Mouse (Mus musculus) adrenal gland, postnatal 10 days (tissue): ENCODE data around the gene Car9. TPM values are rescaled to one million over a fixed set of nuclear protein-coding genes. Genes with fewer than 3 reads are reported as not detected.
"Not testable (repeated sequence)": the region's sequence is repeated elsewhere in the genome, so short reads cannot be mapped to it uniquely, and the experiment has no call there.

Source experiments
- DNase-seq: peaks from one replicate; pipeline ENCODE4 v3.0.0; 2021; ENCODE audit warnings: mixed read lengths
- long read RNA-seq, 2 experiments: library from polyadenylated mRNA; stranded (forward); transcript quantifications; one replicate each; pipeline ENCODE4 v2.0.0; 2021
- total RNA-seq, 2 experiments: library from RNA; stranded (reverse); gene quantifications; 2 replicates each; pipeline ENCODE4 v1.2.3; 2021

Car9 gene
- total RNA-seq = under 1 TPM; 0.76 to 0.90 TPM
- long read RNA-seq, experiment 1 = 0 reads
- long read RNA-seq, experiment 2, partial matches to known transcripts = 1 of 1 reads
- long read RNA-seq, experiment 2, other reads (novel, unspliced or antisense) = 0 of 1 reads

GRCm38 (mm10) chr4:43506536-43507185, at the start of gene Car9:
Car9 (plus strand) TSS chr4:43506966.
- peak; percentile 65 for DNase-seq

GRCm38 (mm10) chr4:43457124-43457523, 49.6 kb upstream of the Car9 start:
- DNase-seq = no peak

DNA sequence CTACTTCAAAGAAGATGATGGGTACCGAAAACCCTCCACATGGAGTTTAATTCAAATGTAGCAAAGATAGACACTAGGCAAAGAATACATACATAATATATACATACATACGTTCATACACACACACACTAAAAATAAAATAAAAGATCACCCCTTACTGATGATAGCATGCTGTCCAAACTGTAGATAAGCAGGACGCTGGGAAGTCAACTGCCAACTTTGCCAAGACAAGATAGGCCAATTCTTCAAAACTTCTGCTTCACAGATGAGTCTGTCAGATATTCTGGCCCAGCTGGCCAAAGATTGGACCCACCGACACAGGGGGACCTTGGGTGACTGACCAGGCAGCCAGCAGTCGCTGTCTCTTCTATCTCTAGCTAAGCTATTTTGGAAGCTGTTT, 43.7 kb upstream of the Car9 start:
- no peak for DNase-seq

DNA sequence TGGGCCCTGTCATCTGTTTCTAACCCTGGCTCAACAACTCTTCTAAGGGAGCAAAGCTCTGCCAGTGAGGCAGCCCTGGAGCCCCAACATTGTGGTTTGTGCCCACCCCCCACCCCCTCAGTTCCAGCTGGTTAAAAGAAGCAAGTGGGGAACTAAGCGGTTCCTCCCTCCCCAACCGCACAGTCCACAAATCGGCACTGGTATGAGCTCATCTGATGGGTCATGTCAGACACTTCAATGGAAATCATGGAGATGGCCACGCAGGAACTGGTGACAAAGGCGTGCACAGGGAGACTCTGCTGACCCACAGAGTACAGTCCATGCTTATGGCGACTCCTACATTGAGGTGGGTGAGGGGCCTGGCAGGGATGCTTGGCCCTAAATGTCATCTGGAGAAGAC, 40.8 kb upstream of the Car9 start:
- no peak for DNase-seq

DNA sequence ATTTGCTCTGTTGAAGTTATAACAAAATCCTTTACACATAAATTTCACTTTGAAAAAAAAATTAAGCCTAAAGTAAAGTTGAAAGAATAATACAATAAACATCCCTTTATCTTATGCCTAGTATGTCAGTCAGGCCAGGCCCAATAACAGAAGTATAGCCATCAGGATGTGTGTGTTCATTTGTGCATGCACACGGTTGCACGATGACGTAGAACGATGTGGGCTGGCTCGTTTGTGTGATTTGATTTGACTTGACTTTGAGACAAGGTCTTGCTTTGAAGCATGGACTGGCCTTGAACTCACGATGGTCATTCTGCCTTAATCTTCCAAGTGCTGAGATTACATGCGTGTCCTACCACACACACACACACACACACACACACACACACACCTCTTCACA, 39.9 kb upstream of the Car9 start:
- no peak for DNase-seq

- DNase-seq = no peak
Measured at GRCm38 (mm10) chr4:43470301-43470700, 36.5 kb upstream of the Car9 start.

DNA sequence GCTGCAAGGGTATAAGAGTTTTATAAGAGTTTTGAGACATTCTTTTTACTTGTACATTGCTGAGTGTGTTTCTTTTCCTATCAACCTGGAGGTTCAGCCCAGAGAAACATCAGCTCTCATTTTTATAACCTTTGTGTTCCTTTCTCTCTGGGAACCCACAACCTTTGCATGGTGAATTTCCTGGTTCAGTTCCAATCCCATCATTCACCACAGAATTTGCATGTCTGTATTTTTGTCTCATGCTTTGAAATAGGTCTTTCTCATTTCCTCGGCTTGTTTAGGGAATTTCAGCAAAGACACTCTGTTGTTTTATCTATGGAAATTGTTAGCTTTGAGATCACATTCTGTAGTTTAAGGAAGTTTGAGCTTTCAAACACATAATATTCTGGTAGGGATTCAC, 33.1 kb upstream of the Car9 start:
- DNase-seq = no peak

DNA sequence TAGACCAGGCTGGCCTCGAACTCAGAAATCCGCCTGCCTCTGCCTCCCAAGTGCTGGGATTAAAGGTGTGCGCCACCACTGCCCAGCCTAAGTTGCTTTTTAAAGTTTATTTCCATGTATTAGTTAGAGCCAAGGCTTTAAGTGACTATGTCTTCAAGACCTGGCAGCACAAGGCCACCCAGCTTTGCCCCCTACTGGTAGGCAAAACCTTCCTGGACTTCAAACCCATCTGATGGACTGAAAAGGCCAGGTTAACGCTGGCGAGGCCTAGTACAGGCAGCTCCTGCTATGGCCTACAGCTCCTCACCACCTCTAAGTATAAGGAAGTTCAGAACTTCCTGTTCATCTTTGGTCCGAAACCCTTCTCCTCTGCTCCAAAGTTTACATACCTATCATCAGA, 30.2 kb upstream of the Car9 start:
- no peak for DNase-seq

DNA sequence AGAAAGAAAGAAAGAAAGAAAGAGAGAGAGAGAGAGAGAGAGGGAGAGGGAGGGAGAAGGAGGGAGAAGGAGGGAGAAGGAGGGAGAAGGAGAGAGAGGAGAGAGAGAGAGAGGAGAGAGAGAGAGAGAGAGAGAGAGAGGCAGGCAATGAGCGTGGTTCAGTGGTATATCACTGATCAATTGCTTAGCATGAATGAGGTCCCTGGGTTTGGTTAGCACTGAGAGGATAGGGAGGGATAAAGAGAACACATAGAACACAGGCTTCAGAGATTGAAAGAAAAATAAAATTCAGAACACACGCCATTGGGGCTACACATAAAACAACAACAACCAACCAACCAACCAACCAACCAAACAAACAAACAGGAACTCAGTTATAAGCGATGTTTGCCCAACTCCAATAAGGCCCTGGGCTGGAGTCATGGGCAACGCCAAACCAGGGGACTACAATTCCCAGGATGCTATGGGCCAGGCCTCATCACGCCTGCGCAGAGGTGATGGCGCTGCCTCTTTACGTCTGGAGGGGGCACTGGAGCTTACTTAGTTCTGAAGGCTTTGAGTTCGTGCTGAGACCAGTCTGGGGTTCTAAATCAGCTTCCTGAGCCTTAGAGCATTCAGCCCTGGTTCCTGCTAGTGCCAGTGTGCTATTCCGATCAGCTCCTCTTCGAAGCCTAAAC, 28.8 kb upstream of the Car9 start:
- peak; percentile 91 for DNase-seq

DNA sequence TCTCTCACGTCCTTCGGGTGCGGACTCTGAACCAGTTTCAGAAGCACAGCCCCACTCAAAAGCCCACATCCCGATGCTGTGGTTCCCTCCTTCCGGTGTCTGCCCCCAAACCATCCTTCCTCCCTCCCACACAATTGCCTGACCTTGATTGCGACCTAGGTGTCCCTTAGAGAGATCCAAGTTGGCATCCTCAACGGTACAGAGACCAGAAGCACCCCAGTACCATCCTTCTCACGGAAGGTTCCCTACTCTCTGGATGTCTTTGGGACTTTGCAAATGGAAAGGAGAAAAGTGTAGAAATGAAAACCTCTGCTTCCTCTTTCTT, 28.3 kb upstream of the Car9 start:
- DNase-seq = no peak

DNA sequence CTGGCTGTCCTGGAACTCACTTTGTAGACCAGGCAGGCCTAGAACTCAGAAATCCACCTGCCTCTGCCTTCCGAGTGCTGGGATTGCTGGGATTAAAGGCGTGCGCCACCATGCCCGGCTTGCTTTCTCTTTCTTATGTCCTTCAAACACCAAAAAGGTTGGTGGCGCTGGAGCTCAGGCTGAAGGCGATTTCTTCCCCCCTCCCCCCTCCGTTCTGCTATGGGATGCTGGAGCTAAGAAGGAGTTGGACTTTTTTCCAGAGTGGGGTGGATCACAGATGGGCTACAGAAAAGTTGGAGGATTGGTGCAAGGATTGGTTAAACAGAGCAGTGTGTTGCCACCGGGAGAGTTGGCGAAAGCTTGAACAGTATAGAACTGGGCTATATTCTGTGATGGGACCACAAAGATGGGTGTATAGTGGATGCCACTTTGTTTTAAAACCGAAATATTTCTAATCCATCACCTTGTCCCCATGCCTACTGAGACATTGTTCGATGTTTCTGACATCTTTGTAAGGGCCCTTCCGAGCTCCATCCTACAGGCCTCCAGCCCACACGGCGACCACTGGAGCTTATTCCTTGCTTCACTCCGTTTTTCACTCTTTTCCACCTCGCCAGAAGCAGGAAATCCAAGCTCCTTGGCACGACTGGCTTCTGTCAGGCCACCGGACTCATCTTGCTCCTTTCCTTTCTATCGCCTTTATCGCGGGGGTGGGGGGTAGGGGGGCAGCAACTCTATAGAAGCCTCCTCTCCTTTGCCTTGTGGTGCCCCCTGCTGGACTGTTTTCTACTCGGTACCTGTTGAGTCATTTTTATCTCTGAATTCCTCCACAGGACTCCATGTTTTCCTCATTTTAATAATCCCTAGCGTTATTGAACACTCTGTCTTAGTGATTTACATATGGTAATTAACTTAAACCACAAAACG, 27.6 kb upstream of the Car9 start:
- peak; percentile 82 for DNase-seq

DNA sequence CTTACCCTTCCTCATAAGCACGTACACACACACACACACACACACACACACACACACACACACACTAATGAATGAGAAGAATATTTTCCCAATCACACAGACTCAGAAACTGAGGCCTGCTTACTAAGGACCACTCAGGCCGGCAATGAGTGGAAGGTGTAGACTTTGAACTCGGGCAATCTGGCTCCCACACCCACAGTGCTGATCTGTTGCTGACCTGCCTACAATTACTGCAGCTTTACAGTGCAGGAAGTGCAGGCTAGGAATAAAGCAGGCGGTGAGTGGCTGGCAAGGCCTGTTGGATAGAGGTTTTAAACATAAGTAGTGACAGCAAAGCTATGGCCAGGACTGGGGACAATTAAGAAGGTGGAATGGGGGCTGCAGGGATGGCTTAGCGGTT, 25.8 kb upstream of the Car9 start:
- DNase-seq = no peak

GRCm38 (mm10) chr4:43481894-43482456, 24.8 kb upstream of the Car9 start:
- no peak for DNase-seq

GRCm38 (mm10) chr4:43482591-43482990, 24.2 kb upstream of the Car9 start:
- DNase-seq = peak; percentile 59

DNA sequence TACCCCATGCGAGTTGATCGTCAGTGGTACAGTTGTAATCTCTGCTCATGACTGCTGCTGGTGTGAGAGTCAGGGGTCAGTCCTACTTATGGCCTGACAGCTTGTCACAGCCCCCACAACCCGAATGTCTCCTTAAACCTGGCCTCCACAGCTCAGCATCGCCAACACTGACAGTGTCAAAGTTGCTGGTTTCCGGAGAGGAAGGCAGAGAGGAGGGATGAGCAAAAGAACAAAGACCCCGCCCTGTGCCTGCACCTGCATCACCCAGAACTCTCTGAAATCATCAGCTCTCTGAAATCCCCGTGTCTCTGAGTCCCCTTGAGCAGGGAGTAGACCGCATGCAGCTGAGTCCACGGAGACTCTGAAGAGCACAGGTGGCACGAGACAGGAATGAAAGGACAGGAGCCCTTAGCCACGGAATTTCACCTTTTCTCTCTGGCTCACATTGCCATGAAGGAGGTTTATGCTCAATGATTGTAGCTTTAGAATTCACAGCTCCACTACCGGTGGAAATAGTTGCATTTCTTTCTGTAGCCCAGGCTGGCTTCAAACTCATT, 23.2 kb upstream of the Car9 start, which contains the start of gene Sit1:
Gene Sit1 (minus strand): TSS at position 200 of the 557 bp plus-strand sequence.
- DNase-seq = no peak

DNA sequence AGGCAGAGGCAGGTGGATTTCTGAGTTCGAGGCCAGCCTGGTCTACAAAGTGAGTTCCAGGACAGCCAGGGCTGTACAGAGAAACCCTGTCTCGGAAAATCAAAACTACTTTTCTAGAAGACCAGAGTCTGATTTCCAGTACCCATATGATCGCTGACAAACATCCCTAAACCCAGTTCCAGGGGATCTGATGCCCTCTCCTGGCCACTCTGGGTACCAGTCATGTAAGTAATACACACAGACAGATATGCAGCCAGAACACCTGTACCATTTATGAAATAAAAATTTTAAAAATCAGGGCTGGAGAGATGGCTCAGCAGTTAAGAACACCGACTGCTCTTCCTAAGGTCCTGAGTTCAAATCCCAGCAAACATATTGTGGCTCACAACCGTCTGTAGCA, 21.1 kb upstream of the Car9 start:
- not testable (repeated sequence) for DNase-seq

DNA sequence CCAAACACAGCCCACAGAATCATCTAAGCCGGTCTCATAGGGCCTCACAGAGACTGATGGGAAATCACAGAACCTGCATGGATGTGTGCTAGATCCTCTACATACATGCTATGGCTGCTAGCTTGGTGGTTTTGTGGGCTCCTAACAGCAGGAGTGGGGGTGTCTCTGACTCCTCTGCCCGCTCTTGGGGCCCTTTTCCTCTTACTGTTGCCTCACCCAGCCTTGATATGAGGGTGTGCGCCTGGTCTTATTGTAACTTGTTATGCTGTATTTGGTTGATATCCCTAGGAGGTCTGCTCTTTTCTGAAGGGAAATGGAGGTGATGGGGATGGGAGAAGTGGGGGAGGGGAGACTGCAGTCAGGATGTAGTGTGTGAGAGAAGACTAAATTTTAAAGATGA, 17.2 kb upstream of the Car9 start:
- no peak for DNase-seq

DNA sequence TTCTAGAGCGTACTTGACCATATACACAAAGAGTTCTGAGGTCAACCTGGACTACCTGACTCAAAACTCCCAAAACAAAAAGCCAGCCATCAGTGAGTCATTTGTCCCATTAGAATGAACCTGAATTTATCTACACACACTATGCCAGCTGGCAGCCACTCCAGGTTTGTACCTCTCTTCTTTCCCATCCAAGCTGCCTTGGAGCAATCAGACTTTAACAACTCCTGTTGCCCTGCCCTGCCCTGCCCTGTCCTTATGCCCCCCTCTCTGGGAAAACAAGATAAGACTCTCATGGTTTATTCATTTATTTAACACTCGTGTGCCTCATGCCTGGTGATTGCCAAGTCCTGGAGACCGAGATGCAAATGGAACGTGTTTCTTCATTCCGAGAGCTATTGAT, 16.0 kb upstream of the Car9 start:
- no peak for DNase-seq

DNA sequence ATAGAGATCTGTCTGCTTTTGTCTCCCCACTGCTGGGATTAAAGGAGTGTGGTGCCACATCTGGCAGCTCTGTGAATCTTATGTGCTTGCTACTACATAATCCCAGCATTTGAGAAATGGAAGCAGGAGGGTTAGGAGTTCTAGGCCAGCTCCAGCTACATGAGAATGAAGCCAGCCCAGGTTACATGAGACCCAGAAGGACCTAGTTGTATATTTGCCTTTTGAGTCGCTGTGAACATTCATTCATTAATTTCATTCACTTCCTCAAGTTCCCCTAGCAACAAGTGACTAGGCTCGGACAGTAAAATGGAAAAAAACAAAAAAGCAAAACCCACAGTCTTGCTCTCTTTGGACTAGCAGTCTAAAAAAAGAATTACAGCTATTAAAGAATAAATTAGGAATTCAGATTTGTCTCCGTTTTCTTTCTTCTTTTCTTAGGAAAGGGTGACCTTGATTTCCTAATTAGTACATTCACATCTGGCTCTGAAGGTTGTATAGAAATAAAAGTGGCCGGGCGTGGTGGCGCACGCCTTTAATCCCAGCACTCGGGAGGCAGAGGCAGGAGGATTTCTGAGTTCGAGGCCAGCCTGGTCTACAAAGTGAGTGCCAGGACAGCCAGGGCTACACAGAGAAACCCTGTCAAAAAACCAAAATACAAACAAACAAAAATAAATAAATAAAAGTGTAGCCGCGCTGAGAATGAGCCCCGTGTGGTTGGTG, 14.5 kb upstream of the Car9 start:
- DNase-seq = no peak

GRCm38 (mm10) chr4:43492821-43493185, 14.0 kb upstream of the Car9 start, which contains the start of gene Ccdc107:
Ccdc107 (plus strand) TSS chr4:43492900.
- peak; percentile 94 for DNase-seq

GRCm38 (mm10) chr4:43493186-43493845, 13.4 kb upstream of the Car9 start:
- DNase-seq = peak; percentile 98
